Mouse (Mus musculus) lung, embryonic 15.5 days (tissue): ENCODE measurements around the gene Ift46. TPM values are rescaled to one million over a fixed set of nuclear protein-coding genes. Genes with fewer than 3 reads are reported as not detected.
A peak's percentile ranks its signal among the peaks of the same experiment; 100 is the strongest.

Experiments
- ATAC-seq: fragments of 200-750 bp; cut with Nextera tagmentation; 2 replicates; pipeline ENCODE4 v1.8.0; 2017; ENCODE audit warnings: moderate number of reproducible peaks, borderline replicate concordance; ENCODE audit not compliant: low FRiP score, low TSS enrichment; ENCODE audit errors: extremely low read depth
- H3K27ac ChIP-seq: fragments of 300-500 bp; sonication (generic); 2 replicates; pipeline ENCODE4 v1.5.1; 2015; ENCODE audit warnings: moderate library complexity, mild to moderate bottlenecking, inconsistent platforms
- H3K27me3 ChIP-seq: fragments of 300-500 bp; sonication (generic); 2 replicates; pipeline ENCODE4 v1.6.1; 2015; ENCODE audit warnings: inconsistent platforms
- H3K36me3 ChIP-seq: fragments of 300-500 bp; sonication (generic); 2 replicates; pipeline ENCODE4 v1.6.1; 2015; ENCODE audit warnings: inconsistent platforms
- H3K4me1 ChIP-seq: fragments of 300-500 bp; sonication (generic); 2 replicates; pipeline ENCODE4 v1.6.1; 2015; ENCODE audit warnings: inconsistent platforms
- H3K4me2 ChIP-seq: fragments of 300-500 bp; sonication (generic); 2 replicates; pipeline ENCODE4 v1.6.1; 2015; ENCODE audit warnings: inconsistent platforms, mild to moderate bottlenecking, moderate library complexity
- H3K4me3 ChIP-seq: fragments of 300-500 bp; sonication (generic); 2 replicates; pipeline ENCODE4 v1.5.1; 2015; ENCODE audit warnings: mild to moderate bottlenecking, inconsistent platforms
- H3K9ac ChIP-seq: fragments of 300-500 bp; sonication (generic); 2 replicates; pipeline ENCODE4 v1.6.1; 2015; ENCODE audit warnings: inconsistent platforms
- H3K9me3 ChIP-seq: fragments of 300-500 bp; sonication (generic); 2 replicates; pipeline ENCODE4 v1.6.1; 2016; ENCODE audit warnings: inconsistent platforms
- WGBS: fragments of 180-500 bp; shearing (Covaris S2); methylation state at CpG from one replicate; pipeline ENCODE4 v1.1.7; 2015; 5-methylcytosine and 5-hydroxymethylcytosine counted together
- polyA plus RNA-seq: library from polyadenylated mRNA; unstranded; fragments of >200 nt; fragmentation: Nextera tagmentation; extraction: Ambion mirVana; gene quantifications from 2 replicates; pipeline ENCODE4 v1.2.1, GENCODE M21; 2015

Gene Ift46
- polyA plus RNA-seq, 1 experiment from 2014 or later, result 99.1 TPM

GRCm38 (mm10) chr9:44799102-44799957, 31.6 kb downstream of the Ift46 start, which contains the start of gene Tmem25:
Gene Tmem25, minus strand, starts transcription at chr9:44799307.
- Histone ChIP-seq H3K4me2 (peak within 1 kb of the TSS; percentile 97), H3K9me3 (no peaks in the 10 kb centered on the region), H3K4me3 (peak within 1 kb of the TSS; percentile 60), H3K27me3 (peaks cover 32% of the 10 kb centered on the region), H3K36me3 (no peaks in the 10 kb centered on the region), H3K27ac (no peak within 1 kb of the TSS), H3K9ac (peak within 1 kb of the TSS; percentile 41), H3K4me1 (peaks cover 16% of the 10 kb centered on the region)
- ATAC-seq, result peak; percentile 91
- WGBS, result under 1% methylated on average over 65 of the region's 75 CpGs

- Histone ChIP-seq H3K27me3 (peaks cover 32% of the 10 kb centered on the region), H3K4me2 (peak overlapping the region; percentile 97), H3K4me3 (peak overlapping the region; percentile 60), H3K9me3 (no peaks in the 10 kb centered on the region), H3K27ac (no peak overlapping the region), H3K9ac (no peak overlapping the region), H3K36me3 (peaks cover 5% of the 10 kb centered on the region), H3K4me1 (peaks cover 16% of the 10 kb centered on the region)
- no peak for ATAC-seq
- 36% methylated on average over 9 of the region's 9 CpGs for WGBS
These were observed 32.2 kb downstream of the Ift46 start for GRCm38 (mm10) chr9:44799958-44800324.

- no peak overlapping the region for H3K27ac ChIP-seq
These were observed 34.0 kb downstream of the Ift46 start for GRCm38 (mm10) chr9:44801669-44802068.

GRCm38 (mm10) chr9:44802808-44803450, 35.2 kb downstream of the Ift46 start, which contains the start of gene Ttc36:
Gene Ttc36, minus strand, starts transcription at chr9:44803072.
- peaks cover 16% of the 10 kb centered on the region for H3K4me1 ChIP-seq
- no peak within 1 kb of the TSS for H3K4me3 ChIP-seq
- ATAC-seq, result no peak
- peaks cover 26% of the 10 kb centered on the region for H3K36me3 ChIP-seq
- no peaks in the 10 kb centered on the region for H3K9me3 ChIP-seq
- WGBS, result 42% methylated on average over 4 of the region's 4 CpGs
- peaks cover 27% of the 10 kb centered on the region for H3K27me3 ChIP-seq
- no peak within 1 kb of the TSS for H3K27ac ChIP-seq
- H3K4me2 ChIP-seq, result no peak within 1 kb of the TSS
- H3K9ac ChIP-seq, result no peak within 1 kb of the TSS

More at GRCm38 (mm10) chr9:44801669-44802068, 34.0 kb downstream of the Ift46 start:
- peaks cover 32% of the 10 kb centered on the region for H3K27me3 ChIP-seq
- no peak for ATAC-seq
- WGBS, result 72% methylated on average over 6 of the region's 6 CpGs
- no peaks in the 10 kb centered on the region for H3K9me3 ChIP-seq
- H3K36me3 ChIP-seq, result peaks cover 16% of the 10 kb centered on the region
- no peak overlapping the region for H3K9ac ChIP-seq
- no peak overlapping the region for H3K4me3 ChIP-seq
- no peak overlapping the region for H3K4me2 ChIP-seq
- peaks cover 16% of the 10 kb centered on the region for H3K4me1 ChIP-seq

GRCm38 (mm10) chr9:44804678-44805077, 37.0 kb downstream of the Ift46 start:
- H3K27me3 ChIP-seq, result peaks cover 15% of the 10 kb centered on the region
- peaks cover 44% of the 10 kb centered on the region for H3K36me3 ChIP-seq
- no peak for ATAC-seq
- H3K9me3 ChIP-seq, result no peaks in the 10 kb centered on the region
- H3K4me3 ChIP-seq, result no peak overlapping the region
- no peak overlapping the region for H3K9ac ChIP-seq
- no peak overlapping the region for H3K27ac ChIP-seq
- WGBS, result 85% methylated on average over 10 of the region's 10 CpGs
- no peak overlapping the region for H3K4me2 ChIP-seq
- peaks cover 5% of the 10 kb centered on the region; the same call in 1 of the 2 replicates for H3K4me1 ChIP-seq

- Histone ChIP-seq H3K9ac (no peak overlapping the region), H3K27me3 (peaks cover 11% of the 10 kb centered on the region), H3K4me3 (no peak overlapping the region), H3K27ac (no peak overlapping the region), H3K4me1 (0 out of 2 replicates have a peak, but pooled peaks cover 3% of the 10 kb centered on the region), H3K4me2 (no peak overlapping the region), H3K9me3 (no peaks in the 10 kb centered on the region), H3K36me3 (peaks cover 52% of the 10 kb centered on the region)
- no peak for ATAC-seq
- WGBS, result 92% methylated on average over 5 of the region's 5 CpGs
These were observed 37.8 kb downstream of the Ift46 start for GRCm38 (mm10) chr9:44805536-44805935.

GRCm38 (mm10) chr9:44807141-44807540, 39.4 kb downstream of the Ift46 start:
- Histone ChIP-seq H3K4me2 (no peak overlapping the region), H3K27ac (no peak overlapping the region), H3K27me3 (no peaks in the 10 kb centered on the region), H3K9me3 (no peaks in the 10 kb centered on the region), H3K9ac (no peak overlapping the region), H3K4me3 (no peak overlapping the region), H3K4me1 (0 out of 2 replicates have a peak, but pooled peaks cover 3% of the 10 kb centered on the region), H3K36me3 (peaks cover 65% of the 10 kb centered on the region)
- 60% methylated on average over 5 of the region's 5 CpGs for WGBS
- no peak for ATAC-seq

GRCm38 (mm10) chr9:44807778-44808177, 40.1 kb downstream of the Ift46 start:
- Histone ChIP-seq H3K27me3 (no peaks in the 10 kb centered on the region), H3K4me2 (no peak overlapping the region), H3K4me1 (0 out of 2 replicates have a peak, but pooled peaks cover 3% of the 10 kb centered on the region), H3K27ac (no peak overlapping the region), H3K4me3 (no peak overlapping the region), H3K36me3 (peaks cover 70% of the 10 kb centered on the region), H3K9me3 (no peaks in the 10 kb centered on the region), H3K9ac (no peak overlapping the region)
- no peak for ATAC-seq
- WGBS, result 90% methylated on average over 10 of the region's 10 CpGs

- no peaks in the 10 kb centered on the region for H3K4me1 ChIP-seq
- no peak overlapping the region for H3K27ac ChIP-seq
- H3K9ac ChIP-seq, result no peak overlapping the region
- 81% methylated on average over 10 of the region's 10 CpGs for WGBS
- H3K4me2 ChIP-seq, result no peak overlapping the region
- no peak for ATAC-seq
- no peak overlapping the region for H3K4me3 ChIP-seq
- peaks cover 88% of the 10 kb centered on the region for H3K36me3 ChIP-seq
- no peaks in the 10 kb centered on the region for H3K9me3 ChIP-seq
- H3K27me3 ChIP-seq, result no peaks in the 10 kb centered on the region
These were observed 42.6 kb downstream of the Ift46 start for GRCm38 (mm10) chr9:44810316-44810715.

- Histone ChIP-seq H3K9ac (no peak overlapping the region), H3K9me3 (no peaks in the 10 kb centered on the region), H3K36me3 (peaks cover 95% of the 10 kb centered on the region), H3K4me1 (no peaks in the 10 kb centered on the region), H3K4me2 (no peak overlapping the region), H3K4me3 (no peak overlapping the region), H3K27ac (no peak overlapping the region), H3K27me3 (no peaks in the 10 kb centered on the region)
- ATAC-seq, result no peak
- 92% methylated on average over 8 of the region's 8 CpGs for WGBS
These were observed 46.5 kb downstream of the Ift46 start for GRCm38 (mm10) chr9:44814179-44814578.

- no peak for ATAC-seq
- Histone ChIP-seq H3K4me3 (no peak overlapping the region), H3K4me1 (no peaks in the 10 kb centered on the region), H3K4me2 (no peak overlapping the region), H3K27me3 (no peaks in the 10 kb centered on the region), H3K36me3 (peaks cover 99% of the 10 kb centered on the region), H3K27ac (no peak overlapping the region), H3K9ac (no peak overlapping the region), H3K9me3 (no peaks in the 10 kb centered on the region)
- 88% methylated on average over 5 of the region's 5 CpGs for WGBS
These were observed 49.8 kb downstream of the Ift46 start for GRCm38 (mm10) chr9:44817522-44817921.
